Mouse (Mus musculus) intestine, embryonic 14.5 days (tissue): ENCODE data around the gene Top3a. TPM values are rescaled to one million over a fixed set of nuclear protein-coding genes. Genes with fewer than 3 reads are reported as not detected.

Source experiments
- ATAC-seq: fragments of 200-750 bp; cut with Nextera tagmentation; replicated peaks from 2 replicates; pipeline ENCODE4 v1.8.0; 2017; ENCODE audit warnings: low read depth, moderate number of reproducible peaks, moderate TSS enrichment, moderate library complexity; ENCODE audit not compliant: low FRiP score, low TSS enrichment
- DNase-seq: peaks from one replicate; pipeline ENCODE4 v3.0.0-alpha.2; 2018; ENCODE audit warnings: low spot score
- H3K27ac ChIP-seq: fragments of 300-500 bp; sonication (generic); 2 replicates; pipeline ENCODE4 v1.5.1; 2014; ENCODE audit warnings: low read depth, mild to moderate bottlenecking, control low read depth
- H3K27me3 ChIP-seq: fragments of 300-500 bp; sonication (generic); replicated peaks from 2 replicates; pipeline ENCODE4 v1.6.1; 2014; ENCODE audit warnings: low read length, control low read depth; ENCODE audit not compliant: control insufficient read depth, insufficient read depth
- H3K36me3 ChIP-seq: fragments of 300-500 bp; sonication (generic); 2 replicates; pipeline ENCODE4 v1.6.1; 2014; ENCODE audit warnings: low read length, control low read depth; ENCODE audit not compliant: control insufficient read depth, insufficient read depth
- H3K4me1 ChIP-seq: fragments of 300-500 bp; sonication (generic); replicated peaks from 2 replicates; pipeline ENCODE4 v1.6.1; 2014; ENCODE audit warnings: low read length, control low read depth, mixed read lengths; ENCODE audit not compliant: control insufficient read depth, insufficient read depth
- H3K4me2 ChIP-seq: fragments of 300-500 bp; sonication (generic); 2 replicates; pipeline ENCODE4 v1.6.1; 2014; ENCODE audit warnings: low read length
- H3K4me3 ChIP-seq: fragments of 300-500 bp; sonication (generic); 2 replicates; pipeline ENCODE4 v1.5.1; 2014; ENCODE audit warnings: low read depth, low read length, control low read depth, mixed read lengths
- H3K9ac ChIP-seq: fragments of 300-500 bp; sonication (generic); 2 replicates; pipeline ENCODE4 v1.6.1; 2014; ENCODE audit warnings: mild to moderate bottlenecking, low read length
- H3K9me3 ChIP-seq: fragments of 300-500 bp; sonication (generic); 2 replicates; pipeline ENCODE4 v1.6.1; 2016; ENCODE audit warnings: low read length, control low read depth; ENCODE audit not compliant: control insufficient read depth
- WGBS: fragments of 180-500 bp; shearing (Covaris S2); extraction: QIAGEN DNeasy Blood & Tissue Kit; methylation state at CpG from one replicate; pipeline ENCODE4 v1.1.7; 2014; 5-methylcytosine and 5-hydroxymethylcytosine counted together
- polyA plus RNA-seq: library from polyadenylated mRNA; unstranded; fragments of >200 nt; fragmentation: Nextera tagmentation; extraction: Ambion mirVana; gene quantifications from 2 replicates; pipeline ENCODE4 v1.2.1, GENCODE M21; 2014

Gene Top3a
- polyA plus RNA-seq, 1 experiment from 2014 or later: 13.4 TPM

GRCm38 (mm10) chr11:60731251-60731650 is 45.9 kb downstream of the Top3a start:
- Histone ChIP-seq H3K4me1 (peaks cover 11% of the 10 kb centered on the region), H3K36me3 (peaks cover 23% of the 10 kb centered on the region), H3K9ac (no peak overlapping the region), H3K27me3 (no peaks in the 10 kb centered on the region), H3K4me2 (no peak overlapping the region), H3K27ac (no peak overlapping the region), H3K4me3 (no peak overlapping the region; the same call in 1 of the 2 replicates), H3K9me3 (no peaks in the 10 kb centered on the region)
- no peak for DNase-seq
- no peak for ATAC-seq
- 92% methylated on average over 14 of the region's 14 CpGs for WGBS

- DNase-seq: no peak
- Histone ChIP-seq H3K9me3 (no peaks in the 10 kb centered on the region), H3K4me1 (peaks cover 12% of the 10 kb centered on the region), H3K27ac (no peak overlapping the region), H3K9ac (no peak overlapping the region), H3K36me3 (peaks cover 23% of the 10 kb centered on the region), H3K27me3 (no peaks in the 10 kb centered on the region), H3K4me2 (no peak overlapping the region), H3K4me3 (no peak overlapping the region)
- 80% methylated on average over 9 of the region's 9 CpGs for WGBS
- ATAC-seq: no peak
Measured at GRCm38 (mm10) chr11:60730169-60730568, 47.0 kb downstream of the Top3a start.

- Histone ChIP-seq H3K4me2 (peak overlapping the region; percentile 74; the same call in 1 of the 2 replicates), H3K27ac (no peak overlapping the region), H3K36me3 (peaks cover 31% of the 10 kb centered on the region), H3K4me1 (peaks cover 12% of the 10 kb centered on the region), H3K9ac (no peak overlapping the region), H3K9me3 (no peaks in the 10 kb centered on the region), H3K27me3 (no peaks in the 10 kb centered on the region), H3K4me3 (no peak overlapping the region)
- no peak for ATAC-seq
- 78% methylated on average over 6 of the region's 6 CpGs for WGBS
- no peak for DNase-seq
Measured at GRCm38 (mm10) chr11:60729217-60729641, 47.9 kb downstream of the Top3a start.

GRCm38 (mm10) chr11:60728260-60728761 is 48.9 kb downstream of the Top3a start, which contains the start of gene Mief2:
TSS of gene Mief2 (plus strand) at chr11:60728398.
- peak within 1 kb of the TSS; percentile 80 for H3K9ac ChIP-seq
- WGBS: under 1% methylated on average over 44 of the region's 44 CpGs
- ATAC-seq: peak; percentile 91
- peaks cover 40% of the 10 kb centered on the region for H3K36me3 ChIP-seq
- H3K4me3 ChIP-seq: peak within 1 kb of the TSS; percentile 86
- H3K27me3 ChIP-seq: no peaks in the 10 kb centered on the region
- peak within 1 kb of the TSS; percentile 77 for H3K27ac ChIP-seq
- H3K4me1 ChIP-seq: peaks cover 12% of the 10 kb centered on the region
- H3K4me2 ChIP-seq: peak within 1 kb of the TSS; percentile 74
- peak; percentile 92 for DNase-seq
- no peaks in the 10 kb centered on the region for H3K9me3 ChIP-seq

GRCm38 (mm10) chr11:60727392-60728140 is 49.6 kb downstream of the Top3a start:
- peaks cover 12% of the 10 kb centered on the region for H3K4me1 ChIP-seq
- H3K4me3 ChIP-seq: peak overlapping the region; percentile 86
- H3K27ac ChIP-seq: peak overlapping the region; percentile 77
- WGBS: 4% methylated on average over 12 of the region's 12 CpGs
- H3K27me3 ChIP-seq: no peaks in the 10 kb centered on the region
- DNase-seq (peak; percentile 64), ATAC-seq (peak; percentile 3; the same call in 1 of the 2 replicates)
- H3K9me3 ChIP-seq: no peaks in the 10 kb centered on the region
- peak overlapping the region; percentile 74 for H3K4me2 ChIP-seq
- H3K9ac ChIP-seq: peak overlapping the region; percentile 80
- H3K36me3 ChIP-seq: peaks cover 42% of the 10 kb centered on the region

GRCm38 (mm10) chr11:60726601-60727391 is 50.4 kb downstream of the Top3a start, which contains the start of gene Flii:
TSS of gene Flii (minus strand) at chr11:60727263.
- ATAC-seq (peak; percentile 79), DNase-seq (peak; percentile 93)
- peak within 1 kb of the TSS; percentile 80 for H3K9ac ChIP-seq
- H3K9me3 ChIP-seq: no peaks in the 10 kb centered on the region
- H3K27ac ChIP-seq: peak within 1 kb of the TSS; percentile 77
- peak within 1 kb of the TSS; percentile 74 for H3K4me2 ChIP-seq
- peak within 1 kb of the TSS; percentile 86 for H3K4me3 ChIP-seq
- peaks cover 12% of the 10 kb centered on the region for H3K4me1 ChIP-seq
- H3K36me3 ChIP-seq: peaks cover 43% of the 10 kb centered on the region
- WGBS: 1% methylated on average over 58 of the region's 71 CpGs
- H3K27me3 ChIP-seq: no peaks in the 10 kb centered on the region

- DNase-seq: no peak
- no peaks in the 10 kb centered on the region for H3K9me3 ChIP-seq
- WGBS: 54% methylated on average over 5 of the region's 5 CpGs
- no peak overlapping the region for H3K9ac ChIP-seq
- no peaks in the 10 kb centered on the region for H3K27me3 ChIP-seq
- no peak overlapping the region for H3K4me3 ChIP-seq
- no peaks in the 10 kb centered on the region for H3K4me1 ChIP-seq
- no peak overlapping the region for H3K27ac ChIP-seq
- peaks cover 98% of the 10 kb centered on the region for H3K36me3 ChIP-seq
- H3K4me2 ChIP-seq: no peak overlapping the region
- ATAC-seq: no peak
Measured at GRCm38 (mm10) chr11:60719263-60719662, 57.9 kb downstream of the Top3a start.

- Histone ChIP-seq H3K4me2 (no peak overlapping the region), H3K27ac (no peak overlapping the region), H3K36me3 (peaks cover 98% of the 10 kb centered on the region), H3K9me3 (no peaks in the 10 kb centered on the region), H3K9ac (no peak overlapping the region), H3K27me3 (no peaks in the 10 kb centered on the region), H3K4me3 (no peak overlapping the region), H3K4me1 (no peaks in the 10 kb centered on the region)
- DNase-seq (no peak), ATAC-seq (no peak)
- WGBS: 89% methylated on average over 5 of the region's 5 CpGs
Measured at GRCm38 (mm10) chr11:60715833-60716232, 61.3 kb downstream of the Top3a start.
